Mouse (Mus musculus) heart, adult 8-10 months (tissue): ENCODE results near the gene Ccna2. TPM values are rescaled to one million over a fixed set of nuclear protein-coding genes. Genes with fewer than 3 reads are reported as not detected.

Source experiments
- DNase-seq: peaks from one replicate; pipeline ENCODE4 v3.0.0; 2022; ENCODE audit warnings: low spot score
- total RNA-seq, 4 experiments: library from RNA; stranded (reverse); gene quantifications; 2 replicates each; pipeline ENCODE4 v1.2.4; 2022

The Ccna2 gene
- total RNA-seq, 4 experiments from 2014 or later, result 0.25 to 1.3 (median 0.59) TPM

- DNase-seq, result no peak
Observed at GRCm38 (mm10) chr3:36533201-36533672, 38.7 kb downstream of the Ccna2 start.

- DNase-seq, result no peak
Observed at GRCm38 (mm10) chr3:36532738-36533137, 39.2 kb downstream of the Ccna2 start.

- no peak for DNase-seq
Observed at GRCm38 (mm10) chr3:36531979-36532542, 39.9 kb downstream of the Ccna2 start.

GRCm38 (mm10) chr3:36531242-36531641 lies 40.7 kb downstream of the Ccna2 start:
- DNase-seq, result no peak

GRCm38 (mm10) chr3:36530781-36531180 lies 41.2 kb downstream of the Ccna2 start:
- no peak for DNase-seq

- DNase-seq, result peak; percentile 50
Observed at GRCm38 (mm10) chr3:36530345-36530744, 41.6 kb downstream of the Ccna2 start.

- no peak for DNase-seq
Observed at GRCm38 (mm10) chr3:36524466-36524865, 47.5 kb downstream of the Ccna2 start.

- no peak for DNase-seq
Observed at GRCm38 (mm10) chr3:36522137-36522536, 49.8 kb downstream of the Ccna2 start.

GRCm38 (mm10) chr3:36521073-36522060 lies 50.6 kb downstream of the Ccna2 start, which contains the start of gene Gm11549:
TSS of gene Gm11549 (minus strand) at chr3:36521813.
- DNase-seq, result no peak

- DNase-seq, result no peak
Observed at GRCm38 (mm10) chr3:36516196-36516595, 55.8 kb downstream of the Ccna2 start.

Other genes starting within 250 kb of the Ccna2 start
- 100 to 1,000 TPM; 107 to 114 (median 108) TPM for gene Anxa5, start 96.3 kb downstream of the Ccna2 start, total RNA-seq
- under 1 TPM in 2 of 4 experiments, not detected in 2; 0.32 to 0.87 TPM for gene 1810062G17Rik, start 96.2 kb downstream of the Ccna2 start, total RNA-seq
- not detected for gene Gm11549, start 50.3 kb downstream of the Ccna2 start, total RNA-seq
- gene Exosc9, start 19.5 kb downstream of the Ccna2 start, total RNA-seq, result 10 to 100 TPM; 17.5 to 19.1 (median 18.5) TPM
- 1 to 10 TPM; 5.9 to 7.7 (median 6.3) TPM for gene Bbs7, start 41.3 kb upstream of the Ccna2 start, total RNA-seq
- 1 to 10 TPM; 4.0 to 7.4 (median 5.9) TPM for gene Trpc3, start 118.0 kb upstream of the Ccna2 start, total RNA-seq